8 mouse cellular contexts compared by ENCODE assay signal in the genomic region with DNA sequence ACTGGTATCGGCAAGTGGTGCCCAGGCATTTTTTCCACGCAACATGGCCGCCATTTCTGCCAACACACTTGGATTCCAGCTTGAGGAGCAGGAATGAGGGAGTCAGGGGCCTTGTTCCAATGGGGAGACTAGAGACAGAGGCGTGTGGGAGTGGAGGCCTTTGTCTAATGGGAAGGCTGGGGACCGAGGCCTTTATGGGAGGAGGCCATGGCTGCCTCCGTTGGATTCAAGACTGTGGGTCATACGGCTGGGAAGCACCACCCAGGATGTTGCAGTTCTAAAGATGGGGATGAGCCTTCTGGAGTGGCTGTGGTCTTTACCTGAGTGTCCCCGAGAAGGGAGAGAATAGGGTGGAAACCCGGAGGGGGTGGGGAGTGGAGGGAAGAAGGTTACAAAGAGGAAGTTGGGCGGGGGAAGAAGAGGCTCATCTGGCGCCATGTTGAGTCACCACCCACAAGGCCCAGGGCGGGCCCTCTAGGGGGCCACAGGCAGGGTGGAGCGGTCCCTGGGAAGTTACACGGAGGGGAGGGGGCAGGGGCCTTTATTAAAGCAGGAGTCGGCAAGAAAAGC. TPM values are rescaled to one million over a fixed set of nuclear protein-coding genes. Genes with fewer than 3 reads are reported as not detected.
DNase-seq lines count a peak whose midpoint lies in the region; ATAC-seq and TF ChIP-seq lines count a peak whose summit lies in the region.

No protein-coding gene starts in this region.

- intact Hi-C loops in heart, postnatal 14 days (cut with DNase I), result no loop called here

- peak; percentile 98 for DNase-seq in heart, adult 11 months
- DNase-seq in heart, postnatal 14 days, result no peak
- DNase-seq in liver, embryonic 14.5 days (ENCODE audit: low read depth in 3 of 3, low spot score in 3 of 3), result no peak
- DNase-seq in spleen, postnatal 14 days (ENCODE audit: low spot score in 2 of 2), result peak; percentile 63 to 68
- no peak for DNase-seq in left cerebral cortex, adult 8-10 months (ENCODE audit: low spot score in 2 of 2)
- no peak for DNase-seq in kidney, postnatal 25 days
- no peak for DNase-seq in kidney, postnatal 14 days

- H3K9me3 ChIP-seq in liver, embryonic 14.5 days (ENCODE audit: control insufficient read depth, low read length), result no peaks in the 10 kb centered on the region

- H3K4me2 ChIP-seq in liver, embryonic 14.5 days (ENCODE audit: low read depth), result peak overlapping the region; percentile 93

- WGBS in liver, embryonic 14.5 days (ENCODE audit: insufficient replicate concordance), result 7% methylated on average over 15 of the region's 15 CpGs

- peaks cover 22% of the 10 kb centered on the region for H3K36me3 ChIP-seq in liver, embryonic 14.5 days (replicated peaks; ENCODE audit: control insufficient read depth, insufficient read depth, low read depth)

- peak; percentile 61 for ATAC-seq in erythroblast, adult 5-6 weeks (replicated peaks; ENCODE audit: low FRiP score, poor library complexity, severe bottlenecking)
- peak; percentile 11 for ATAC-seq in liver, embryonic 14.5 days (ENCODE audit: insufficient read depth)

- H3K4me3 ChIP-seq in liver, embryonic 14.5 days (ENCODE audit: insufficient read depth in 1 of 2, low read depth in 2 of 2, low read length in 2 of 2), result peak overlapping the region; percentile 89 to 96

- H3K27ac ChIP-seq in liver, embryonic 14.5 days, result peak overlapping the region; percentile 100

- TF ChIP-seq EP300 in liver, embryonic 14.5 days (IDR thresholded peaks at IDR 0.05; ENCODE audit: low read depth), result peak; percentile 30

- H3K4me1 ChIP-seq in liver, embryonic 14.5 days (replicated peaks; ENCODE audit: control insufficient read depth in 2 of 2, insufficient read depth in 2 of 2, low read length in 1 of 2), result peaks cover 38 to 40% of the 10 kb centered on the region in 2 experiments

- H3K27me3 ChIP-seq in liver, embryonic 14.5 days (ENCODE audit: control insufficient read depth, insufficient read depth, low read length), result no peaks in the 10 kb centered on the region

- H3K9ac ChIP-seq in liver, embryonic 14.5 days (replicated peaks), result peak overlapping the region; percentile 98

- TF ChIP-seq CTCF in liver, embryonic 14.5 days (IDR thresholded peaks at IDR 0.05; ENCODE audit: low read depth), result peak; percentile 52

RNA-seq across cellular contexts. Expression of gene Tspoap1, which starts 4.0 kb away (rescaled TPM):
- under 1 TPM; 0.17 to 0.19 TPM for total RNA-seq in heart, postnatal 14 days (2021)
- 4.2 and 5.4 TPM in 2 replicates for total RNA-seq in erythroblast, adult 5-6 weeks (2015; ENCODE audit: low replicate concordance)
- 5.4 and 16.6 TPM in 2 replicates for total RNA-seq in erythroblast, adult 5-6 weeks (2017; ENCODE audit: low replicate concordance)
- polyA plus RNA-seq in liver, embryonic 14.5 days (2012; rRNA removed), result 5.4 and 5.5 TPM in 2 replicates
- 1.1 and 2.4 TPM in 2 replicates for polyA plus RNA-seq in liver, embryonic 14.5 days (2014; fragmentation: Nextera tagmentation; extraction: Ambion mirVana)
- total RNA-seq in left cerebral cortex, adult 8-10 months (2022), result 100 to 1,000 TPM; 162 to 192 (median 176) TPM

RNA-seq across cellular contexts. Expression of gene Supt4a, which starts 19.0 kb away (rescaled TPM):
- total RNA-seq in heart, postnatal 14 days (2021), result 10 to 100 TPM; 47.8 to 51.1 TPM
- 133 and 166 TPM in 2 replicates for total RNA-seq in erythroblast, adult 5-6 weeks (2015; ENCODE audit: low replicate concordance)
- 103 and 121 TPM in 2 replicates for total RNA-seq in erythroblast, adult 5-6 weeks (2017; ENCODE audit: low replicate concordance)
- polyA plus RNA-seq in liver, embryonic 14.5 days (2012; rRNA removed), result 111 TPM in 2 replicates
- polyA plus RNA-seq in liver, embryonic 14.5 days (2014; fragmentation: Nextera tagmentation; extraction: Ambion mirVana), result 211 and 214 TPM in 2 replicates
- total RNA-seq in left cerebral cortex, adult 8-10 months (2022), result 10 to 100 TPM; 63.2 to 84.3 (median 76.2) TPM

RNA-seq across cellular contexts. Expression of gene Mpo, which starts 37.0 kb away (rescaled TPM):
- under 1 TPM in 1 of 2 experiments, not detected in 1; 0.61 TPM for total RNA-seq in heart, postnatal 14 days (2021)
- 1,764 and 1,778 TPM in 2 replicates for total RNA-seq in erythroblast, adult 5-6 weeks (2015; ENCODE audit: low replicate concordance)
- total RNA-seq in erythroblast, adult 5-6 weeks (2017; ENCODE audit: low replicate concordance), result 605 and 1,001 TPM in 2 replicates
- polyA plus RNA-seq in liver, embryonic 14.5 days (2012; rRNA removed), result 142 and 163 TPM in 2 replicates
- polyA plus RNA-seq in liver, embryonic 14.5 days (2014; fragmentation: Nextera tagmentation; extraction: Ambion mirVana), result 301 and 360 TPM in 2 replicates
- under 1 TPM in 1 of 4 experiments, not detected in 3; 0.55 TPM for total RNA-seq in left cerebral cortex, adult 8-10 months (2022)

Comparison
In these comparisons a context has a peak if more than half of its experiments do, and no peak if none do; other contexts are left out.
1. DNase-seq: peak in heart, adult 11 months (single experiment) and spleen, postnatal 14 days (2 of 2); none in heart, postnatal 14 days (0 of 2), liver, embryonic 14.5 days (0 of 3), left cerebral cortex, adult 8-10 months (0 of 2), kidney, postnatal 25 days (0 of 2) and kidney, postnatal 14 days (single experiment).
2. RNA of gene Tspoap1, which starts 4.0 kb away (total RNA-seq): 162 to 192 TPM in left cerebral cortex, adult 8-10 months; 4.2 to 16.6 TPM in erythroblast, adult 5-6 weeks and 0.17 to 0.19 TPM in heart, postnatal 14 days; every median in the first group is over 4 times any median in the second.
3. RNA of gene Mpo, which starts 37.0 kb away (total RNA-seq): 605 to 1,778 TPM in erythroblast, adult 5-6 weeks; 0.61 TPM in heart, postnatal 14 days and 0.55 TPM in left cerebral cortex, adult 8-10 months; every median in the first group is over 100 times any median in the second.